Mouse (Mus musculus): ENCODE results near the gene Lrig2.
"Not testable (repeated sequence)": the region's sequence is repeated elsewhere in the genome, so short reads cannot be mapped to it uniquely, and the experiment has no call there.

Gene Lrig2

GRCm38 (mm10) chr3:104432651-104433050 lies 79.1 kb downstream of the Lrig2 start:
- DNase-seq (ENCODE audit: low spot score in 2 of 2), result no peak

GRCm38 (mm10) chr3:104431848-104432159 lies 79.9 kb downstream of the Lrig2 start:
- no peak for DNase-seq (ENCODE audit: low spot score in 2 of 2)

GRCm38 (mm10) chr3:104431156-104431847 lies 80.4 kb downstream of the Lrig2 start:
- DNase-seq (ENCODE audit: low spot score in 2 of 2), result no peak

- DNase-seq (ENCODE audit: low spot score in 2 of 2), result not testable (repeated sequence)
Observed at GRCm38 (mm10) chr3:104427354-104427753, 84.4 kb downstream of the Lrig2 start.

GRCm38 (mm10) chr3:104424346-104424745 lies 87.4 kb downstream of the Lrig2 start:
- DNase-seq (ENCODE audit: low spot score in 2 of 2), result no peak

- no peak for DNase-seq (ENCODE audit: low spot score in 2 of 2)
Observed at GRCm38 (mm10) chr3:104420929-104421328, 90.8 kb downstream of the Lrig2 start.

GRCm38 (mm10) chr3:104419990-104420389 lies 91.7 kb downstream of the Lrig2 start:
- no peak for DNase-seq (ENCODE audit: low spot score in 2 of 2)

- DNase-seq (ENCODE audit: low spot score in 2 of 2), result no peak
Observed at GRCm38 (mm10) chr3:104416806-104417205, 94.9 kb downstream of the Lrig2 start.

GRCm38 (mm10) chr3:104412482-104412881 lies 99.2 kb downstream of the Lrig2 start:
- DNase-seq (ENCODE audit: low spot score in 2 of 2), result no peak

GRCm38 (mm10) chr3:104407506-104407905 lies 104.2 kb downstream of the Lrig2 start:
- DNase-seq (ENCODE audit: low spot score in 2 of 2), result no peak

- DNase-seq (ENCODE audit: low spot score in 2 of 2), result no peak
Observed at GRCm38 (mm10) chr3:104403582-104403981, 108.1 kb downstream of the Lrig2 start.

GRCm38 (mm10) chr3:104401176-104401575 lies 110.5 kb downstream of the Lrig2 start:
- DNase-seq (ENCODE audit: low spot score in 2 of 2), result no peak

GRCm38 (mm10) chr3:104400126-104400525 lies 111.6 kb downstream of the Lrig2 start:
- DNase-seq (ENCODE audit: low spot score in 2 of 2), result no peak

- no peak for DNase-seq (ENCODE audit: low spot score in 2 of 2)
Observed at GRCm38 (mm10) chr3:104399296-104400045, 112.2 kb downstream of the Lrig2 start.

- no peak for DNase-seq (ENCODE audit: low spot score in 2 of 2)
Observed at GRCm38 (mm10) chr3:104397316-104397715, 114.4 kb downstream of the Lrig2 start.

GRCm38 (mm10) chr3:104396736-104397081 lies 115.0 kb downstream of the Lrig2 start:
- DNase-seq (ENCODE audit: low spot score in 2 of 2), result no peak

GRCm38 (mm10) chr3:104396067-104396735 lies 115.5 kb downstream of the Lrig2 start:
- no peak for DNase-seq (ENCODE audit: low spot score in 2 of 2)

GRCm38 (mm10) chr3:104390072-104390471 lies 121.6 kb downstream of the Lrig2 start:
- DNase-seq (ENCODE audit: low spot score in 2 of 2), result peak in 1 of 2 experiments; percentile 23

- no peak for DNase-seq (ENCODE audit: low spot score in 2 of 2)
Observed at GRCm38 (mm10) chr3:104389449-104389848, 122.3 kb downstream of the Lrig2 start.

GRCm38 (mm10) chr3:104385587-104385986 lies 126.1 kb downstream of the Lrig2 start:
- DNase-seq (ENCODE audit: low spot score in 2 of 2), result peak in 1 of 2 experiments; percentile 27

- no peak for DNase-seq (ENCODE audit: low spot score in 2 of 2)
Observed at GRCm38 (mm10) chr3:104383681-104384341, 127.9 kb downstream of the Lrig2 start.

GRCm38 (mm10) chr3:104378228-104378627 lies 133.5 kb downstream of the Lrig2 start:
- no peak for DNase-seq (ENCODE audit: low spot score in 2 of 2)

All from urinary bladder, postnatal 4 days (tissue).